Mouse (Mus musculus): ENCODE data around the gene Col8a2. TPM values are rescaled to one million over a fixed set of nuclear protein-coding genes. Genes with fewer than 3 reads are reported as not detected.

Col8a2 gene
- total RNA-seq, 2 experiments from 2014 or later: not detected

DNA sequence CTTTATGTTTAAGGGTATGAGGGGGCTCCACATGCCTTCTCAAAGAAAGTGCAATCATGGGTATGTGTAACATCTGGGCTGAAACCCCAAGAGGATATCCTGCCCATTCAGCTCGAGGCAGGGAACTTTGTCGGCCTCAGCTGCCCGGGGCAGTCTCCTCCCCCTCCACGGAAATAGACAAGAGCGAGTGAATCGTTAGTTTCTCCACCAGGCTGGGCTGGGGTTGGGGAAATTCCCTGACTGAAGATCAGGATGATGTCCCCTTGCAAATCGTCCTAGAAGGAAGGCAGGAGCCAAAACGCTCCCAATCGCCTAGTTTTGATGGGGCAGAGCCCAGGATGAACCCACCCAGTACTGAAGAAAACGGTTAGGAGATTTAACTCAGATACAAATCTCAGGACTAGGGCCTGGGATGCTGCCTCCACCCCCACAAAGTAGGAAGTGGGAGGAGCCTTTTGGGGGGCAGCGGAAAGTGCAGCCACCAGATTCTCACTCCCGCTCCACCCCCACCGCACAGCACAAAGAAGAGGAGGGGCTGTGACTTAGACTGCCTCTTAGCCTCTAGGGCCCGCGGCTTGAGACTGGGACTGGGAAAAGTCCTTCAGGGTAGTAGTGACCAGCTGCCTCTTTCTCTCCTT, 27.0 kb upstream of the Col8a2 start:
- ATAC-seq (replicated peaks; ENCODE audit: poor library complexity, severe bottlenecking): peak; percentile 30

DNA sequence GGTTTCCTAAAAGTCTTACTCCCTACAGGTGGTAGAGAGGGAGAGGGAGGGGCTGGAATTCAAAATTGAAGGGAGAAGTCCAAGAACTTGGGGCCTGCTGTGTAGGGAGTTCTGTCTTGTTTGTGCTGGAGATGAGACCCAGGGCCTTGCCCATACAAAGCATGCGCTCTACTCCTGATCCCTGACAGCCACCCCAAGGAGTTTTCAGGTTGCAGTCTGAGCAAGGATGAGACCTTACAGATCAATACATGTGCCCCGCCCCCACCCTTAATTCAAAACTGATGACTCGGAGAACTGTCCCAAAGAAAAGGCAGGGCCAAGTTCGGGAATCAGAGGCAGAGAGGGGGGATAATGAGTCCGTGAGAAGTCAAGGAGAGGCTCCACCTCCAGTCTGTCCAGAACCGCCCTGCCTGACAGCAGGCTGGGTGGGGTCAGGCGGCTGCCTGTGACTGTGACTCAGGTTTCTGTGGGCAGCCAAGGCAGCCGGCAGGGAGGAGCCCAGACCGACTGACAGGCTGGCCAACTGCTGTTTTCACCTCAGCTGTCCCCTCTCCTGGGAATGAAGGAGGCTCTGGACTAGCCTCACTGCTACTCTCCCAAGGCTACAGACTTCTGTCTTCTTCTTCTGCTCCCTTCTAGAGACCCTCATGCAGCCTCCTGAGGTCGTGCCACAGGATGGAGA, 25.9 kb upstream of the Col8a2 start:
- peak; percentile 36 for ATAC-seq (replicated peaks; ENCODE audit: poor library complexity, severe bottlenecking)

- no peak for ATAC-seq (replicated peaks; ENCODE audit: poor library complexity, severe bottlenecking)
These were observed 25.3 kb upstream of the Col8a2 start for GRCm38 (mm10) chr4:126261266-126261665.

DNA sequence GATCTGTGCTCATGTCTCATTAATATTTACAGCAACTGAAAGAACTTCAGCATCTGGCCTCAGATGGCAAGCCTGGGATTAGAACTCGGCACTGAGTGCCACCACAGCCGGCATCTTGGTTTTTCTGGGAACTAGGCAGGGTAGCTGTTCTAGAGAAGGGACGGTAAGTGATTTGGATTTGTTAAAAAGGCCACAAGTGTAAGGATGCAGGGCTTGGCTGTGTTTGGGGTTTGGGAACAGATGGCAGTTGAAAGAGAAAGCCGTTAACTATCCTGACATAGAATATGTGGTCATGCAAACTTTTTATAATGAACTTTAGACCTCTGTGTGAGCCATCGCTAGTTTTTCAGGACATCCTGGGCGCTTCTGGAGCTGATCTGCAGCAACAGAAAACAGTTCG, 24.9 kb upstream of the Col8a2 start:
- ATAC-seq (replicated peaks; ENCODE audit: poor library complexity, severe bottlenecking): no peak

GRCm38 (mm10) chr4:126262119-126262807, 24.3 kb upstream of the Col8a2 start, which contains the start of gene Trappc3:
TSS of gene Trappc3 (plus strand) at chr4:126262325.
- peak; percentile 74 for ATAC-seq (replicated peaks; ENCODE audit: poor library complexity, severe bottlenecking)

GRCm38 (mm10) chr4:126269292-126269691, 17.3 kb upstream of the Col8a2 start:
- ATAC-seq (replicated peaks; ENCODE audit: poor library complexity, severe bottlenecking): no peak

- no peak for ATAC-seq (replicated peaks; ENCODE audit: poor library complexity, severe bottlenecking)
These were observed 12.8 kb upstream of the Col8a2 start for GRCm38 (mm10) chr4:126273753-126274152.

- ATAC-seq (replicated peaks; ENCODE audit: poor library complexity, severe bottlenecking): no peak
These were observed 11.5 kb upstream of the Col8a2 start for GRCm38 (mm10) chr4:126275081-126275480.

DNA sequence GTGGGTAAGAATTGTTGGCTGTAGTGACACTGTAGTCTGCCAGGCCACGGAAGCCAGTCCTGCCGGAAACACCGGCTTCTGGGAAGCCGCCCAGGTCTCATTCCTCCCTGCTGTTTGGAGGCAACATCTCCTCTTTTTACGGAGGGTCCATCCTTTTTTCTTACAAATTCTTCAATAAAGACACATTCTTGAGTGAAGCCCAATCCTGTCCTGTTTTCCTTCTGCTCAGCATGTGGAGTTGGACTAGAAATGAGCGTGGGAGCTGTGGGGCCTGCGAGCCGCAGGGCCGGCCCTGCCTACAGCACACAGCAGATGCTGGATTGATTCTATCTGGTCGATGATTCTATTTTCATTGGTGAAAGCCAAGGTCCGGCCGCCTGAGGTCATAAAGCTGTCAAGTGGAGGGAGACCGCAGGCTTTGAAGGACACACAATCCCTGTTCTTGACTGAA, 10.9 kb upstream of the Col8a2 start:
- no peak for ATAC-seq (replicated peaks; ENCODE audit: poor library complexity, severe bottlenecking)

GRCm38 (mm10) chr4:126277906-126278564, 8.6 kb upstream of the Col8a2 start:
- peak; percentile 81 for ATAC-seq (replicated peaks; ENCODE audit: poor library complexity, severe bottlenecking)

DNA sequence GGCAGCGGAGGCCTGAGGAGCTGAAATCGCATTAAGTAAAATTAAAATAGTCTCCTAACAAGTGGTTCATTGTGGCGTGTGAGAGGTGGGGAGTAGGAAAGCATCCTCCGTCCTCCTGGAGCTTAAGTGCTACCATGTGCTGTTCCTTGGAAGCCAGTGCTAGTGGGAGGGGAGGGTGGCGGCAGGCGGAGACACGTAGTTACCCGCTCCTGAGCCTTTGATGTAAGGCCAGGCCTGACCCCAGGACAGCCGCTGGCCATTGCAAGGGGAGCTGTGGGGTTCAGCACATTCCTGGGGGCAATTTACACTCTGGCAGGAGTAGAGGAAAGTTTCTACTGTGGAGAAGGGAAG, 8.1 kb upstream of the Col8a2 start:
- no peak for ATAC-seq (replicated peaks; ENCODE audit: poor library complexity, severe bottlenecking)

DNA sequence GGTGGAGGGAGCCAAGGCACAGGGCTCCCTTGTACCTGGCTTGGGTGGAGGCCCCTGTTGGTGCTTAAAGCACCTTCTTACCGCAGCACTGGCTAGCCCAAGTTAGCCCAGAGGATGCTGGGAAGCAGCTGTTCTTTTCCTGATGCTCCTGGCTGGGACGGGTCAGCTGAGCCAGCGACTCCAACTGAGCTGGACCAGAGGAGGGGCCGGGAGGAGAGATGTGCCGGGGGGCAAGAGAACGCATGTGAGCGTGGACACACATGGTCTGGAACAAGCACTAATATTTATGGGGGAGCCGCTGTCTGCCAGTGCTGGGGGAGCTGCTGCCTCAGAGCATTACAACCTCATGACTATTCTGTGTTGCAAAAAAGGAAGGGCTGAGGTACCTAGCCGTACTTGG, 7.6 kb upstream of the Col8a2 start:
- ATAC-seq (replicated peaks; ENCODE audit: poor library complexity, severe bottlenecking): no peak

- no peak for ATAC-seq (replicated peaks; ENCODE audit: poor library complexity, severe bottlenecking)
These were observed 4.9 kb upstream of the Col8a2 start for GRCm38 (mm10) chr4:126281706-126282105.

- ATAC-seq (replicated peaks; ENCODE audit: poor library complexity, severe bottlenecking): no peak
These were observed 3.0 kb upstream of the Col8a2 start for GRCm38 (mm10) chr4:126283582-126283981.

DNA sequence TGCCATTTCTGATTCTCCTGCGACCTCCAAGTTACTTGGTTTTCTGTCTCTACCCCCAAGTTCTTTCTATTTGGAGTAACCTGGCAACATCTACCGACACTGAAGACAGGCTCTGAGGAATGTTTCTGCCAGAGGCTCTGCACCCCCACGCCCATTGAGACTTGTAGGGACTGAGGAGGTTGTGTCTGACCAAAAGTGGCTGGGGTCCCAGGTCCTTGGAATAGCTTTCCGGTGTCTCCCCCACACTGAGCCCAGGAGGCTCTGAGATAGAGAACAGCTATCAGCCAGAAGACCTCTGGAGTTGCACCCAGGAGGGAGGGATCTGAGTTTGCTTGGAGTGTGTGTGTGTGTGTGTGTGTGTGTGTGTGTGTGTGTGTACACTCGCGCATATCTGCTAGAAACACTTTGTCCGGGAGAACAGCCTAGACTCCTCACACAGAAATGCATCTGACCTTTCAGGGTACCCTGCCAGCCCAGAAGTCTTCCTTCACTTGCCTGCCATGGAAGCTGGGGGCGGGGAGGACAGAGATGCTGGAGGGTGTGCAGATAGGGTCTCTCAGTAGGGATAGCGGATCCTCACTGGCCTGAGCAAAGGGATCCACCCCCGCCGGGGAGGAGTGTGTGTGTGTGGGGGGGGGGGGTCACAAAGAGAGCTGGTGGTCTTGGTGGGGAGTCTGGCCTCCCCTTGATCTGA, 856 bp downstream of the Col8a2 start:
- no peak for ATAC-seq (replicated peaks; ENCODE audit: poor library complexity, severe bottlenecking)

- ATAC-seq (replicated peaks; ENCODE audit: poor library complexity, severe bottlenecking): peak; percentile 50
These were observed 1.6 kb downstream of the Col8a2 start for GRCm38 (mm10) chr4:126288085-126288666.

- ATAC-seq (replicated peaks; ENCODE audit: poor library complexity, severe bottlenecking): no peak
These were observed 3.7 kb downstream of the Col8a2 start for GRCm38 (mm10) chr4:126290314-126290713.

DNA sequence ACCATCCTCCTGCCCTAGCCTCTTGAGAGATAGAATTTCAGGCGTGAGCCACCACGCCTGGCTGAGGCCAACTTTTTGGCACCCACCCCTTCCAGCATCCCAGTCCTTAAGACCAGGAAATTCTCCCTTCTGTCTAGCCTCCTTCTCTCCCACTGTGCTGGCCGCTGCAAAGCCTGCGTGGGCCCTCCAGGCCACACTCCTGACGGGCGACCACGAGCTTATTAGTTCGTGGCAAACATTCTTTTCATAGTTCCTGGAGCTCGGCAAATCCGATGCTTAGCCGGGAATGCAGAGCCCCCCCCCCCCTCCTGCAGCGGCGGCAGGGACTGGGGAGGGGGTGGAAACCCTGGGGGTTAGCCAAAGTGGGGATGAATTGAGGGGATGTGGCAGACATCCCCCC, 4.6 kb downstream of the Col8a2 start:
- ATAC-seq (replicated peaks; ENCODE audit: poor library complexity, severe bottlenecking): no peak

DNA sequence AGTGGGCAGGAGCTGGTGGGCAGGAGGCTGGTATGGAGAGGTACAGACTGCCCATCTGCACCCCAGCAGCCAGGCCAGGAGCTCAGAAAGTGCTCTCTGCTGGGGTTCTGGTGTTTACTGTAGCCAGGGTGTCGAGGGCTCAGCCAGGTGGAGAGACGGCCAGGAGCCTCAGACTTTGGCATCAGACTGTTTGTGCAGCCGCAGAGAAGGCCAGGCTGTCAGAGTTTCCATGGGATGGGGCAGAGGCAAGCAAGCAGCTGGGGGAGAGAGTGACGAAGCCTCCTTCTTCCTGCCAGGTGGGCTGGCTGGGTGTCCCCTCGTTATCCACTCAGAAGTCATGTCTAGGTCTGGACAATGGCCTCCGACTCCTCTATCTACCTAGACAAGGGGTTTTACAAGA, 8.6 kb downstream of the Col8a2 start:
- no peak for ATAC-seq (replicated peaks; ENCODE audit: poor library complexity, severe bottlenecking)

DNA sequence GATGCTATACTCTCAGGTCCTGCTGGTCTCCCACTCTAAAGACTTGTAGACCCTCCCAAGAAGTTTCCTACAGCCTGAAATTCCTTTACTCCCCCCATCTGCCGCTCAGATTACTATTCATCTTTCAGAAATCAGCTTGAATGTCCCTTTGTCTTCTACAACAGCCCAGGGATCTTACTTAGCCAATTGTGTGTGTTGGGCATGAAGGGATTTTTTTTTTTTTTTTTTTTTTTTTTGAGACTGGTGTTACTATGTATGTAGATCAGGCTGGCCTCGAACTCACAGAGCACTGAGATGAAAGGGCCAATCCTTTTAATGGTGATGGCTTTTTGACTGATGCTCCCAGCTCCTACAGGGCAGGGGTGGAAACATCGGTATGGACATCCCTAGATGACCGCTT, 9.3 kb downstream of the Col8a2 start:
- ATAC-seq (replicated peaks; ENCODE audit: poor library complexity, severe bottlenecking): no peak

All from granulocyte monocyte progenitor cell, adult 5-6 weeks (primary cell).